Mouse (Mus musculus) CD4-positive naive resting alpha-beta T cell, adult 76 days (primary cell): ENCODE measurements around the gene Cyp2c40. TPM values are rescaled to one million over a fixed set of nuclear protein-coding genes. Genes with fewer than 3 reads are reported as not detected.

ENCODE experiments used
- total RNA-seq: library from RNA; stranded (reverse); gene quantifications from one replicate; pipeline ENCODE4 v1.2.4, GENCODE M21; 2023

Gene Cyp2c40
- total RNA-seq = not detected

GRCm38 (mm10) chr19:39812714-39813113 is at the start of gene Cyp2c40:
Gene Cyp2c40, minus strand, starts transcription at chr19:39812814.

GRCm38 (mm10) chr19:39740920-39741319 is 71.7 kb downstream of the Cyp2c40 start, which contains the start of gene Cyp2c68:
Gene Cyp2c68, minus strand, starts transcription at chr19:39741054.

Other genes starting within 250 kb of the Cyp2c40 start
- not detected for gene Cyp2c67, start 163.8 kb downstream of the Cyp2c40 start, total RNA-seq
- gene Cyp2c68, start 71.8 kb downstream of the Cyp2c40 start, total RNA-seq = not detected
- gene Cyp2c69, start 74.0 kb upstream of the Cyp2c40 start, total RNA-seq = not detected
- gene Cyp2c37, start 179.6 kb upstream of the Cyp2c40 start, total RNA-seq = not detected